Mouse (Mus musculus): ENCODE data around the gene Erbb4.

- no peak for TF ChIP-seq CTCF (IDR thresholded peaks at IDR 0.05; ENCODE audit: extremely low read depth, insufficient read length, insufficient replicate concordance, low read depth, low read length)
- TF ChIP-seq POLR2A (IDR thresholded peaks at IDR 0.05; ENCODE audit: low read depth, low read length): no peak
Observed at GRCm38 (mm10) chr1:68780653-68781052, 327.2 kb downstream of the Erbb4 start.

Measured in small intestine, adult 2 months (tissue).